Mouse (Mus musculus): ENCODE results near the gene Togaram2.

GRCm38 (mm10) chr17:71712279-71712678, 39.2 kb downstream of the Togaram2 start:
- TF ChIP-seq MAFK (IDR thresholded peaks at IDR 0.05; ENCODE audit: insufficient read depth, low read depth, low read length) = no peak
- no peak for TF ChIP-seq ZNF384 (IDR thresholded peaks at IDR 0.05; ENCODE audit: low read depth, low read length)
